Mouse (Mus musculus): ENCODE results near the gene Calr4. TPM values are rescaled to one million over a fixed set of nuclear protein-coding genes. Genes with fewer than 3 reads are reported as not detected.

The Calr4 gene
- total and polyA plus RNA-seq, 3 experiments: 0.04 TPM; not detected in 2

DNA sequence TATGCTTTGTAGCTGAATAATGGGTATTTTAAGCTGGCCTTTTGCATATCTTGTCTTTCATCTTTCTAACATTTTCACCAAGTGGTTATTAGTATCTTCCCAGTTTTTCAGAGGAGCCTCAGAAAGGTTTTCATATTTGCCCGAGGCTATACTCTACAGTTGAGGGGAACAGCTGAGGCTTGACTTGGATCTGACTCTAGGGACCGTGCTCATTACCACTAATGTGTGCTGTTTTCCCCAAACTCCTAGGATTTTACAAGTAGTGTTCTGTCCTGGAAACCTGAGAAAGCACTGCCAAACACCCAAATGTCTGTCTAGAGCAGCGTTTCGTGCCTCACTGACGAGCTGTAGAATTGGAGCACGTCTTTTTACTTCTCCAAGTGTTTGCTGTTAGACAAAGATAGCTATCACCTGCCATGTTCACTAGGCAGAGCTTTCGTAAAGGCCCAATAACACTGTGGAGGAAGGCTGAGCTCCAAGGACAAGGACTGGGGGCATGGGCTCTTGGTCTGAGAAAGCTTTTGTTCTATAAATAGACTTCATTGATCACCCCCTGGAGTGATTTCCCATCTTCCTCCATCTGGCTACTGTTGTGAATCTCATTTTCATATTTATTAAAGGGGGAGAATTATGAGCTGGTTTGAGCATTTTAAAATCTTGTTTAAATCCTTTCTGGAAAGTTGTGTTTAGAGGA, 2.0 kb downstream of the Calr4 start:
- no peak for TF ChIP-seq ZC3H11A (IDR thresholded peaks at IDR 0.05; ENCODE audit: low read depth, low read length)
- TF ChIP-seq NELFE (IDR thresholded peaks at IDR 0.05; ENCODE audit: low read depth, low read length): no peak
- TF ChIP-seq MYB (IDR thresholded peaks at IDR 0.05; ENCODE audit: low read depth, low read length): no peak
- TF ChIP-seq GABPA (IDR thresholded peaks at IDR 0.05; ENCODE audit: low read depth, low read length): no peak
- no peak for TF ChIP-seq MAFK (IDR thresholded peaks at IDR 0.05; ENCODE audit: borderline replicate concordance, low read depth, low read length)
- no peak for TF ChIP-seq MYC (IDR thresholded peaks at IDR 0.05; ENCODE audit: low read depth, low read length)
- H3K9me3 ChIP-seq (replicated peaks; ENCODE audit: insufficient read depth, low read length): no peaks in the 10 kb centered on the region
- no peak overlapping the region for H3K9ac ChIP-seq (ENCODE audit: control insufficient read depth, low read depth, low read length, poor library complexity, severe bottlenecking)
- no peaks in the 10 kb centered on the region for H3K79me2 ChIP-seq (ENCODE audit: control insufficient read depth, insufficient read depth, low read length, poor library complexity)
- H3K36me3 ChIP-seq (ENCODE audit: control insufficient read depth in 1 of 2, insufficient read depth in 2 of 2, low read length in 2 of 2): peaks cover 0 to 7% of the 10 kb centered on the region in 2 experiments; a peak in 2 of 4 replicates
- H3K27me3 ChIP-seq (ENCODE audit: control insufficient read depth in 1 of 2, insufficient read depth in 2 of 2, low read length in 2 of 2): no peaks in the 10 kb centered on the region
- no peak for DNase-seq (ENCODE audit: low read depth, low spot score)
- H3K4me3 ChIP-seq (ENCODE audit: control insufficient read depth in 1 of 2, insufficient read depth in 1 of 2, low read depth in 2 of 2, low read length in 2 of 2): no peak overlapping the region
- H3K27ac ChIP-seq (ENCODE audit: control insufficient read depth, low read depth, low read length): no peak overlapping the region
- peaks cover 2 to 11% of the 10 kb centered on the region in 2 experiments; a peak in 3 of 4 replicates for H3K4me1 ChIP-seq (ENCODE audit: control insufficient read depth in 1 of 2, insufficient read depth in 2 of 2, low read length in 2 of 2)

DNA sequence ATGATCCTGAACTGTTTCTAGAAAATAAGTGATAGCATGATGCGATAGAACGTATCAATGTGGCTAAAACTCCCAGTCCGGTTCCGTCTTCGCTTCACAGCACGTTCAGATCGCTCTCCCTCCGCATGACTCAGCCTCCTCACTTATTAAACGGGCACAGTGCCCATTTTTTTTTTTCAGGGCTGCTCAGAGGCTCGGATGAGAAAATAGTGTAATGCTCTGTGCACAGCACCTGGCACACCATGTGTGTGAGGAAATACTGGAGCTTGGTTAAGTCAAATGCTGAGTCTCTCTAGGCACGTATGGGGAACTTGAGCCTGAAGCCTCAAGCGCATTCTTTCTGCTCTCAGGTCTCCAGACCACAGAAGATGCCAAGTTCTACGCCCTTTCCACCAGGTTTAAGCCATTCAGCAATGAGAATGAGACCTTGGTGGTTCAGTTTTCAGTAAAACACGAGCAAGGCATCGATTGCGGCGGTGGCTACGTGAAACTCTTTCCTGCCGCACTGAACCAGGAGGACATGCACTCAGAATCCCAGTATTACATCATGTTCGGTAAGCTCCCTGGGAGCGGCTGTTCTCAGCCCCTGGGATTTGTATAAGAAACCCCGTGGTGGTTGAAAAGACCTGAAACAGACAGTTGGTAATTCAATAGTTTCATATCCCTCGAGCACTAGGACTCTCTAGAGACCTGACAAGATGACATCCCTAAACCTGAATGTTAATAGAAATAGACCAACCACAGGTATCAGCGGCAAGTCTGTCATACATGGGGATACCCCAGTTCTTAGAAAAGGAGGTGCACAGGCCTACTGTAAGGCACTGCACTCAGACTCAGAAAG, 4.4 kb downstream of the Calr4 start:
- no peak overlapping the region for H3K27ac ChIP-seq (ENCODE audit: control insufficient read depth, low read depth, low read length)
- peak; percentile 80 for DNase-seq (ENCODE audit: low read depth, low spot score)
- peaks cover 2 to 11% of the 10 kb centered on the region in 2 experiments; a peak in 3 of 4 replicates for H3K4me1 ChIP-seq (ENCODE audit: control insufficient read depth in 1 of 2, insufficient read depth in 2 of 2, low read length in 2 of 2)
- TF ChIP-seq MYC (IDR thresholded peaks at IDR 0.05; ENCODE audit: low read depth, low read length): 0 out of 2 replicates have a peak, but pooled peaks have one; percentile 27
- no peak for TF ChIP-seq E2F4 (IDR thresholded peaks at IDR 0.05; ENCODE audit: borderline replicate concordance, low read depth, low read length)
- TF ChIP-seq MAZ (IDR thresholded peaks at IDR 0.05; ENCODE audit: low read depth, low read length): no peak
- TF ChIP-seq MAFK (IDR thresholded peaks at IDR 0.05; ENCODE audit: borderline replicate concordance, low read depth, low read length): no peak
- peak; percentile 53; the same call in 1 of the 2 replicates for TF ChIP-seq MAX (IDR thresholded peaks at IDR 0.05; ENCODE audit: low read length)
- TF ChIP-seq CHD2 (IDR thresholded peaks at IDR 0.05; ENCODE audit: low read length): no peak
- TF ChIP-seq ELF1 (IDR thresholded peaks at IDR 0.05; ENCODE audit: low read depth, low read length): no peak
- 0 out of 4 replicates have a peak, but pooled peaks of 1 of the 2 experiments have one; percentile 11 for TF ChIP-seq EP300 (IDR thresholded peaks at IDR 0.05; ENCODE audit: low read depth in 1 of 2, low read length in 2 of 2)
- no peak for TF ChIP-seq SMC3 (IDR thresholded peaks at IDR 0.05; ENCODE audit: low read depth, low read length)
- TF ChIP-seq CTCF (IDR thresholded peaks at IDR 0.05 in 2 of 3, conservative IDR thresholded peaks at IDR 0.05 in 1 of 3; ENCODE audit: control insufficient read depth in 1 of 3, insufficient read depth in 1 of 3, low read depth in 2 of 3, low read length in 3 of 3, poor library complexity in 1 of 3, severe bottlenecking in 1 of 3): no peak
- peak; percentile 35; the same call in 1 of the 2 replicates for TF ChIP-seq JUND (IDR thresholded peaks at IDR 0.05; ENCODE audit: low read depth, low read length)
- TF ChIP-seq ZNF384 (IDR thresholded peaks at IDR 0.05; ENCODE audit: low read depth, low read length): peak; percentile 85
- no peaks in the 10 kb centered on the region; a peak in 1 of 4 replicates for H3K27me3 ChIP-seq (ENCODE audit: control insufficient read depth in 1 of 2, insufficient read depth in 2 of 2, low read length in 2 of 2)
- no peak overlapping the region for H3K4me3 ChIP-seq (ENCODE audit: control insufficient read depth in 1 of 2, insufficient read depth in 1 of 2, low read depth in 2 of 2, low read length in 2 of 2)
- H3K9ac ChIP-seq (ENCODE audit: control insufficient read depth, low read depth, low read length, poor library complexity, severe bottlenecking): no peak overlapping the region
- H3K9me3 ChIP-seq (replicated peaks; ENCODE audit: insufficient read depth, low read length): no peaks in the 10 kb centered on the region
- H3K36me3 ChIP-seq (ENCODE audit: control insufficient read depth in 1 of 2, insufficient read depth in 2 of 2, low read length in 2 of 2): peaks cover 0 to 7% of the 10 kb centered on the region in 2 experiments; a peak in 2 of 4 replicates
- no peaks in the 10 kb centered on the region for H3K79me2 ChIP-seq (ENCODE audit: control insufficient read depth, insufficient read depth, low read length, poor library complexity)

All from MEL (cell line).